Mouse (Mus musculus) spleen, adult 2 months (tissue): Measurements from ENCODE around the gene Cdv3. TPM values are rescaled to one million over a fixed set of nuclear protein-coding genes. Genes with fewer than 3 reads are reported as not detected.

Experiments used
- DNase-seq, 2 experiments: peaks; one replicate each; pipeline versions ENCODE4 v3.0.0 to v3.0.0-alpha.2; 2012 to 2021; ENCODE audit warnings: low spot score in 2 of 2, low read depth in 1 of 2
- H3K27ac ChIP-seq: fragments of 200-500 bp; 2 replicates; pipeline ENCODE4 v1.5.1; 2012; ENCODE audit warnings: low read length, inconsistent platforms; ENCODE audit not compliant: insufficient read depth
- H3K27me3 ChIP-seq: fragments of 200-500 bp; 2 replicates; pipeline ENCODE4 v1.6.1; 2012; ENCODE audit warnings: mild to moderate bottlenecking, moderate library complexity, low read length, inconsistent platforms; ENCODE audit not compliant: control insufficient read depth, insufficient read depth
- H3K36me3 ChIP-seq: fragments of 200-500 bp; 2 replicates; pipeline ENCODE4 v1.6.1; 2012; ENCODE audit warnings: mild to moderate bottlenecking, low read length, inconsistent platforms; ENCODE audit not compliant: control insufficient read depth, insufficient read depth
- H3K4me1 ChIP-seq: fragments of 200-500 bp; 2 replicates; pipeline ENCODE4 v1.6.1; 2011; ENCODE audit warnings: inconsistent platforms; ENCODE audit not compliant: control insufficient read depth, insufficient read depth, insufficient read length
- H3K4me3 ChIP-seq: fragments of 200-500 bp; 2 replicates; pipeline ENCODE4 v1.5.1; 2011; ENCODE audit warnings: mild to moderate bottlenecking, inconsistent platforms; ENCODE audit not compliant: insufficient read depth, insufficient read length; ENCODE audit errors: extremely low read depth
- CTCF ChIP-seq: fragments of 200-500 bp; IDR thresholded peaks from 2 replicates; pipeline ENCODE4 v1.5.1; 2011; ENCODE audit warnings: mild to moderate bottlenecking, inconsistent platforms; ENCODE audit not compliant: insufficient read depth, insufficient read length, insufficient replicate concordance; ENCODE audit errors: extremely low read depth
- POLR2A ChIP-seq: fragments of 200-500 bp; IDR thresholded peaks from 2 replicates; pipeline ENCODE4 v1.6.1; 2011; ENCODE audit warnings: low read depth, low read length, inconsistent platforms
- WGBS: fragments of 180-500 bp; shearing (Covaris S2); methylation state at CpG from one replicate; pipeline ENCODE4 v1.1.7; 2018; 5-methylcytosine and 5-hydroxymethylcytosine counted together
- polyA plus RNA-seq: library from polyadenylated mRNA; depleted of rRNA; stranded (reverse); fragments of >200 nt; gene quantifications from 2 replicates; pipeline ENCODE4 v1.2.3, GENCODE M21; 2012

Cdv3 gene
- polyA plus RNA-seq, 1 experiment, result 29.4 TPM

DNA sequence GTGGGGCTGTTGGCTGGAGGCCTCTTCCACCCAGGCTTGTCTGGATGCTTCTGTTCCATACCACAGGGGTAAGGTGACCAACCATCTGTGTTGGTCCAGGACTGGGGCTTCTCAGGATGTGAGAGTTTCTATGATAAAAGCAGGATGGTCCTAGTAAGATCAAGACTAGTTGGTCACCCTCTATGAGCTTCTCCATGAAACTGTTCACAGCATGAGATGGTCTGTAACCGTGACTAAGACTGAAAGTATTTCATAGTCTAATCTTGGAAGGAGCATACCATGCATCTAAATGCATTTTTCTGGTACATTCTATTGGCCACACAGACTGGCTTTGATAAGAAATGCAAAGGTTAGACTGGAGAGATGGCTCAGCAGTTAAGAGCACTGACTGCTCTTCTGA, 17.9 kb upstream of the Cdv3 start:
- TF ChIP-seq POLR2A (no peak), CTCF (no peak)
- no peaks in the 10 kb centered on the region for H3K36me3 ChIP-seq
- no peak overlapping the region for H3K4me3 ChIP-seq
- no peaks in the 10 kb centered on the region for H3K4me1 ChIP-seq
- H3K27me3 ChIP-seq, result no peaks in the 10 kb centered on the region
- H3K27ac ChIP-seq, result no peak overlapping the region
- no peak for DNase-seq
- 82% methylated on average over 1 of the region's 1 CpGs for WGBS

DNA sequence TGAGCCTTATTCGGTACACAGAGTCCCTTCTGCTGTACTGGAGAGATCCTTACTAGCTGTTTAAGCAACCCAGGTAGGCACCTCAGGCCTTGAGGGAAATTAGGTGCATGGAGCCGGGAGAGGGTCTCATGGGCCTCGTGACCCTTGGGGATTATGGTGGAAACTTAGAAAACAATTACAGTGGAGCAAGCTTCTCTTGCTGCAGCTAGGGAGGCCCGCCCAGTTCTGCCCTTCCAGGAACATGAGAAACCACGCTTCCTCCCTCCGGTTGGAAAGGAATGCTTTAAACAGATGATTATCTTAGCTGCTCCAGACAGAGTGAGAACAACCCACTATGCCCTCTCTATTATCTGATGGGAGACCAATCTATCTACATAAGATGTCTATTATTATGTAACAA, 17.3 kb upstream of the Cdv3 start:
- H3K36me3 ChIP-seq, result no peaks in the 10 kb centered on the region
- H3K4me1 ChIP-seq, result no peaks in the 10 kb centered on the region
- no peak overlapping the region for H3K4me3 ChIP-seq
- DNase-seq, result no peak
- TF ChIP-seq CTCF, result no peak
- TF ChIP-seq POLR2A, result no peak
- 46% methylated on average over 6 of the region's 6 CpGs for WGBS
- H3K27me3 ChIP-seq, result no peaks in the 10 kb centered on the region
- H3K27ac ChIP-seq, result no peak overlapping the region

DNA sequence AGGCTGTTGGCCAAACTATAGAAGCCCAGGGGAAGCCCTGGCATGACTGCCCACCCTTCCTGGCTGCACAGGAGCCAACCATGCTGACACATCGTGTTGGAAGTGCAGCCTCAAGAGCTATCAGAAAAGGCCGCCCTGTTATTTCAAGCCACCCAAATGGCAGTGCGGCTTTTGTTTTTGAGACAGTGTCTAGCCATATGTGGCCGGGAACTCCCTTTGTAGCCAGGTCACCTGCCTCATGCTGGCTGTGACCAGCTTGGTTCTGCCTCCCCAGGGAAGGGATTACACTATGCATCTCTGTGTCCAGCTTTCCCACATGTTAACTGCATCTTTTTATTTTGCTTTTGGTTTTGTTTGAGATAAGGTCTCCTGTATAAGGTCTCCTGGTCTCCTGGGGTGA, 14.9 kb upstream of the Cdv3 start:
- no peak for TF ChIP-seq POLR2A
- no peak for TF ChIP-seq CTCF
- no peak overlapping the region for H3K4me3 ChIP-seq
- no peak for DNase-seq
- H3K36me3 ChIP-seq, result no peaks in the 10 kb centered on the region
- 91% methylated on average over 4 of the region's 4 CpGs for WGBS
- H3K4me1 ChIP-seq, result no peaks in the 10 kb centered on the region
- H3K27me3 ChIP-seq, result no peaks in the 10 kb centered on the region
- H3K27ac ChIP-seq, result no peak overlapping the region

DNA sequence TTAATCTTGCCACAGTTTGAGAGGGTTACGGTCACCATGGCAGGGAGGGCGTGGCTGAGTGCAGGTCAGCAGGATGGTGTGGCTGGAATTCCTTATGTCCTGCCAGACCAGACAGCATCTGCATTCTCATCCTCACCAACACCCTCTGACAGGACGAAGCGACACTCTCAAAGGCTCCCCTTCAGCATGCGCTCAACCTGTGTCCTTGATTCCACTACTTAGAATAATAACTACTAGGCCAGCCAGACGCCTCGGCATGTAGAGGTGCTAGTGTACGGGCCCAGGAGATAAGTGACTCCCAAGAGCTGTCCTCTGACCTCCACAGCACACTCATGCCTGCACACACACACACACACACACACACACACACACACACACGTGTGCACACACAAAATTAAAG, 13.6 kb upstream of the Cdv3 start:
- Histone ChIP-seq H3K27me3 (no peaks in the 10 kb centered on the region), H3K36me3 (no peaks in the 10 kb centered on the region), H3K27ac (no peak overlapping the region), H3K4me3 (no peak overlapping the region), H3K4me1 (no peaks in the 10 kb centered on the region)
- TF ChIP-seq CTCF (no peak), POLR2A (no peak)
- no peak for DNase-seq
- 86% methylated on average over 9 of the region's 9 CpGs for WGBS

DNA sequence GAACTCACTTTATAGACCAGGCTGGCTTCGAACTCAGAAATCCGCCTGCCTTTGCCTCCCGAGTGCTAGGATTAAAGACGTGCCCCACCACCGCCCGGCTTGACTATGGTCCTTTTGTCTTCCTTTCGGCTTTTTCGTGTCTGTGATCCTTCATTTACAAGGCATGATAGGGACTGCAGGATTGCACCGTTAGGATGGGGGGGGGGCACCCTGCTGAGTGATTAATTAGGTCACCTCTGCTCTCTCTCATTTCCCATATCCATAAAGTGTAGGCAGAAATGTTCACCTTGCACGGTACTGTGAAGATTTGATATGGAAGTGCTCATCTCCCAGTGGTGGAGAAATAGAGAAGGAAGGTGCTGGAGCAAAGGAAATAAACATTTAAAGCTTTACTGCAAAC, 13.0 kb upstream of the Cdv3 start:
- 88% methylated on average over 10 of the region's 10 CpGs for WGBS
- DNase-seq, result no peak
- no peaks in the 10 kb centered on the region for H3K36me3 ChIP-seq
- no peaks in the 10 kb centered on the region for H3K4me1 ChIP-seq
- H3K27ac ChIP-seq, result no peak overlapping the region
- H3K4me3 ChIP-seq, result no peak overlapping the region
- H3K27me3 ChIP-seq, result no peaks in the 10 kb centered on the region
- TF ChIP-seq CTCF (no peak), POLR2A (no peak)

DNA sequence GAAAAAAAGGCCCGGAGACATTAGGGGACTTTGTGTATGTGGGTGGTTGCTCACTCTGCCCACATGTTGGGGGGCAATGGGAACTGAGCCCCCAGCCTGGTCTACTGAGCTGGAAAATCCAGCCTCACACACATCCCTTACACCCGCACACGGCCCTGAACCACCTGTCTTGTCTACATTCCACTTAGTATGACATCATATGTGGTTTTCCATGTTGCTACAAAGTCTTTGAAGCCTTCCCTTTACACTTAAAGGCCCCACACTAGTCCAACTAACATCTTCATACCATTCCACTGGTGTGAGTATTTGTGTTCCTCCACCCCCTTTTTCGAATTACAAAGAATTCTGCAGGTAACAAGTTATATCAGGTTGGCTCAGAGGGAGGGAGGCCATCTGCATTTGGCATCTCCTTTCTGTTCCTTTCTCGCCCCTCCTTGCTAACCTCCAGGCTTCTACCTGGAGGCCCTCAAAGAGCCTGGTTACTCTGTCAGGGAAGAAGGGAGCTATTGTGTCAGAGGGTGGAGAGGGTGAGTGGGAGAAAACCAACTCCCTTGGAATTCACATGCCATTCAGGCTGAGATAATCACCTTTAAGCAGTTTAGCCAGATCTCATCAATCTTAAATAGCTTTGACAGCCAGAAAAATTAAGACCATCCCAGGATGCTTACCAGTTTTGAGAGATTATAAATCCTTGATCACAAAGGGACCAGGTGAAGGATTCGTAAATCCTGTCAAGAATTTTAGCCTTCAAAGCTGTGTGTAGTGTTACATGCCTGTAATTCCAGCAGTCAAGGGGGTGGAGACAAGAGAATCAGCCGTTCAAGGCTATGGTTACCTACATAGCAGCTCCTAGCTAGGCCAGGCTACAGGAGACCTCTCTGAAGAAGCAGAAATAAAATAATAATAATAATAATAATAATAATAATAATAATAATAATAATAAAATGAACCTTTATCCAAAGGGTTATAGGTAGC, 11.0 kb upstream of the Cdv3 start:
- TF ChIP-seq POLR2A (no peak), CTCF (no peak)
- Histone ChIP-seq H3K36me3 (no peaks in the 10 kb centered on the region), H3K4me1 (no peaks in the 10 kb centered on the region), H3K27ac (no peak overlapping the region), H3K27me3 (no peaks in the 10 kb centered on the region), H3K4me3 (no peak overlapping the region)
- no peak for DNase-seq
- 79% methylated on average over 7 of the region's 7 CpGs for WGBS

DNA sequence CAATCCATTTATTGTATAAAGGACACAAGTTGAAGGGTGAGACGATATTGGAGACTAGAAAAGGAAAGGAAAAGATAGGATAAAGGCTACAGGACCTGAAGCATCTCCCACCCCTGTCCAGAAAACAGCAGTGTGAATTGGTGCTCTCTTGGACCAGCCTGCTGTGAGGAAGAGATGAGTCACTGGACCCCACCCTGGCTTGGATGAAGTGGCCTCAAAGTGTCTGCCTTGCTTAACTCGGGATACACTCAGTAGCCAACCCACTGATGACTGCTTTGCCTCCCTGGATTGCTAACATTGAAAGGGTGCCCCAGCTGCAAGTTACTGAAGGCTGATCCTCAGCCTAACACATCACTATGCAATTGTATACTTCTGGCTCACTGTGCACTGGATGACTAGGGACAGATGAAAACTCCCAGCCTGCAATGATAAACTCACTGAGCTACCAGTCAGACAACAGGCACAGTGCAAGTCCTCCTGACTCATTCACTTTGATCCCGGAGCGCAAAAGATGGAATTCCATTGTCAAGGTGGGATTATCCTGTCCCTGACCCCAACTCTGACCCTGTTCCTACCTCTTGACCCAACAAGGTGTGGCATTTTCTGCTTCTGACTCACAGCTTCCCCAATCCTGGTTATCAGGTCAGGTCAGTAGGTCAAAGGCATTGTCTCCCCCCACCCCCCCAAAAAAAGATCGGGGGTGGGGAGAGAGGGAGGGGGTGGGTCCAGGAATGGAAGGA, 6.8 kb upstream of the Cdv3 start:
- H3K27me3 ChIP-seq, result no peaks in the 10 kb centered on the region

More for the DNA sequence above, 6.8 kb upstream of the Cdv3 start:
- 77% methylated on average over 5 of the region's 5 CpGs for whole genome bisulfite sequencing
- H3K36me3 ChIP-seq, result no peaks in the 10 kb centered on the region
- no peak for DNase-seq
- no peak for TF ChIP-seq CTCF
- TF ChIP-seq POLR2A, result no peak
- H3K4me1 ChIP-seq, result no peaks in the 10 kb centered on the region
- H3K27ac ChIP-seq, result no peak overlapping the region
- no peak overlapping the region for H3K4me3 ChIP-seq
